Mouse (Mus musculus) cerebellum, adult 2 months (tissue): ENCODE measurements around the gene Pds5a. TPM values are rescaled to one million over a fixed set of nuclear protein-coding genes. Genes with fewer than 3 reads are reported as not detected.
"Not testable (repeated sequence)": the region's sequence is repeated elsewhere in the genome, so short reads cannot be mapped to it uniquely, and the experiment has no call there.

Source experiments
- DNase-seq, 2 experiments: peaks; one replicate each; pipeline ENCODE4 v3.0.0; 2021
- H3K27ac ChIP-seq: fragments of 200-500 bp; 2 replicates; pipeline ENCODE4 v1.5.1; 2012; ENCODE audit warnings: low read length, control low read depth, inconsistent platforms; ENCODE audit not compliant: insufficient read depth
- H3K27me3 ChIP-seq: fragments of 200-500 bp; 2 replicates; pipeline ENCODE4 v1.6.1; 2012; ENCODE audit warnings: inconsistent platforms, mild to moderate bottlenecking, low read length, moderate library complexity; ENCODE audit not compliant: control insufficient read depth, insufficient read depth
- H3K4me1 ChIP-seq: fragments of 200-500 bp; 2 replicates; pipeline ENCODE4 v1.6.1; 2011; ENCODE audit warnings: low read length; ENCODE audit not compliant: control insufficient read depth, insufficient read depth
- H3K4me3 ChIP-seq: fragments of 200-500 bp; replicated peaks from 2 replicates; pipeline ENCODE3; 2011; ENCODE audit warnings: mild to moderate bottlenecking, low read depth, low read length, control low read depth; ENCODE audit not compliant: insufficient read depth
- CTCF ChIP-seq: fragments of 200-500 bp; IDR thresholded peaks from 2 replicates; pipeline ENCODE4 v1.5.1; 2011; ENCODE audit warnings: low read depth, mild to moderate bottlenecking, control low read depth, low read length, moderate library complexity, borderline replicate concordance; ENCODE audit not compliant: insufficient read depth
- POLR2A ChIP-seq: fragments of 200-500 bp; IDR thresholded peaks from 2 replicates; pipeline ENCODE4 v1.6.1; 2011; ENCODE audit warnings: low read length, control low read depth, borderline replicate concordance; ENCODE audit not compliant: insufficient read depth
- WGBS: fragments of 180-500 bp; shearing (Covaris S2); methylation state at CpG from one replicate; pipeline ENCODE4 v1.1.7; 2018; 5-methylcytosine and 5-hydroxymethylcytosine counted together
- polyA plus RNA-seq: library from polyadenylated mRNA; depleted of rRNA; stranded (reverse); fragments of >200 nt; gene quantifications from 2 replicates; pipeline ENCODE4 v1.2.3, GENCODE M21; 2012

Pds5a gene
- polyA plus RNA-seq, 1 experiment = 58.3 TPM

GRCm38 (mm10) chr5:65703261-65703660, 5.2 kb upstream of the Pds5a start:
- WGBS = 71% methylated on average over 9 of the region's 9 CpGs
- H3K27ac ChIP-seq = no peak overlapping the region

GRCm38 (mm10) chr5:65700102-65700501, 2.0 kb upstream of the Pds5a start:
- DNase-seq = no peak
- Histone ChIP-seq H3K27ac (no peak overlapping the region), H3K4me3 (no peak overlapping the region), H3K27me3 (no peaks in the 10 kb centered on the region; the same call in 1 of the 2 replicates), H3K4me1 (peaks cover 2% of the 10 kb centered on the region; the same call in 1 of the 2 replicates)
- WGBS = 89% methylated on average over 5 of the region's 5 CpGs
- TF ChIP-seq POLR2A = no peak
- no peak for TF ChIP-seq CTCF

More at GRCm38 (mm10) chr5:65703261-65703660, 5.2 kb upstream of the Pds5a start:
- no peaks in the 10 kb centered on the region; the same call in 1 of the 2 replicates for H3K27me3 ChIP-seq
- DNase-seq = no peak
- TF ChIP-seq POLR2A (no peak), CTCF (no peak)
- no peak overlapping the region for H3K4me3 ChIP-seq
- no peaks in the 10 kb centered on the region for H3K4me1 ChIP-seq

- TF ChIP-seq POLR2A (no peak), CTCF (no peak)
- WGBS = 66% methylated on average over 10 of the region's 10 CpGs
- no peak overlapping the region for H3K4me3 ChIP-seq
Measured at GRCm38 (mm10) chr5:65699146-65699545, 1.1 kb upstream of the Pds5a start.

GRCm38 (mm10) chr5:65698759-65699136, 675 bp upstream of the Pds5a start:
- Histone ChIP-seq H3K4me1 (peaks cover 5% of the 10 kb centered on the region), H3K27ac (no peak overlapping the region), H3K27me3 (no peaks in the 10 kb centered on the region), H3K4me3 (peak overlapping the region; percentile 88)
- no peak for DNase-seq
- no peak for TF ChIP-seq CTCF
- no peak for TF ChIP-seq POLR2A
- 18% methylated on average over 6 of the region's 6 CpGs for WGBS

More at GRCm38 (mm10) chr5:65699146-65699545, 1.1 kb upstream of the Pds5a start:
- DNase-seq = no peak
- no peak overlapping the region for H3K27ac ChIP-seq
- H3K27me3 ChIP-seq = no peaks in the 10 kb centered on the region
- peaks cover 5% of the 10 kb centered on the region for H3K4me1 ChIP-seq

- under 1% methylated on average over 48 of the region's 49 CpGs for WGBS
- peak overlapping the region; percentile 68 for H3K4me3 ChIP-seq
- no peaks in the 10 kb centered on the region for H3K27me3 ChIP-seq
- peaks cover 5% of the 10 kb centered on the region for H3K4me1 ChIP-seq
- peak in 1 of 2 experiments; percentile 70 for DNase-seq
- TF ChIP-seq POLR2A (no peak), CTCF (no peak)
- peak overlapping the region; percentile 65 for H3K27ac ChIP-seq
Measured at GRCm38 (mm10) chr5:65697486-65697835, 612 bp downstream of the Pds5a start.

- Histone ChIP-seq H3K4me3 (peak overlapping the region; percentile 68), H3K27me3 (no peaks in the 10 kb centered on the region), H3K4me1 (peaks cover 5% of the 10 kb centered on the region), H3K27ac (peak overlapping the region; percentile 45)
- TF ChIP-seq CTCF = peak; percentile 68; the same call in 1 of the 2 replicates
- TF ChIP-seq POLR2A = no peak
- under 1% methylated on average over 56 of the region's 58 CpGs for WGBS
- DNase-seq = peak; percentile 80
Measured at GRCm38 (mm10) chr5:65696821-65697485, 1.1 kb downstream of the Pds5a start.

GRCm38 (mm10) chr5:65694076-65694475, 4.0 kb downstream of the Pds5a start:
- H3K27me3 ChIP-seq, H3K4me3 ChIP-seq, H3K4me1 ChIP-seq, H3K27ac ChIP-seq, DNase-seq: not testable (repeated sequence)
- WGBS = 89% methylated on average over 2 of the region's 3 CpGs

- DNase-seq = no peak
- H3K4me3 ChIP-seq = no peak overlapping the region
- no peak for TF ChIP-seq CTCF
- no peak for TF ChIP-seq POLR2A
- no peaks in the 10 kb centered on the region for H3K27me3 ChIP-seq
- H3K27ac ChIP-seq = no peak overlapping the region
- H3K4me1 ChIP-seq = peaks cover 10% of the 10 kb centered on the region
Measured at GRCm38 (mm10) chr5:65693018-65693417, 5.1 kb downstream of the Pds5a start.

- no peak for TF ChIP-seq POLR2A
- no peak for TF ChIP-seq CTCF
- DNase-seq = no peak
- Histone ChIP-seq H3K4me1 (peaks cover 6% of the 10 kb centered on the region), H3K27ac (no peak overlapping the region), H3K4me3 (no peak overlapping the region), H3K27me3 (no peaks in the 10 kb centered on the region)
- 86% methylated on average over 3 of the region's 3 CpGs for WGBS
Measured at GRCm38 (mm10) chr5:65688806-65689205, 9.3 kb downstream of the Pds5a start.
